Mouse (Mus musculus) testis, adult 2 months (tissue): Measurements from ENCODE around the gene Shroom3.

Experiments used
- CTCF ChIP-seq: fragments of 200-500 bp; IDR thresholded peaks from 2 replicates; pipeline ENCODE4 v1.5.1; 2012; ENCODE audit warnings: low read depth, mild to moderate bottlenecking, inconsistent platforms, low read length, moderate library complexity; ENCODE audit not compliant: control insufficient read depth, insufficient read depth, insufficient replicate concordance
- POLR2A ChIP-seq: fragments of 200-500 bp; IDR thresholded peaks from 2 replicates; pipeline ENCODE4 v1.6.1; 2012; ENCODE audit warnings: low read depth, mild to moderate bottlenecking, inconsistent platforms, low read length, moderate library complexity; ENCODE audit not compliant: control insufficient read depth

DNA sequence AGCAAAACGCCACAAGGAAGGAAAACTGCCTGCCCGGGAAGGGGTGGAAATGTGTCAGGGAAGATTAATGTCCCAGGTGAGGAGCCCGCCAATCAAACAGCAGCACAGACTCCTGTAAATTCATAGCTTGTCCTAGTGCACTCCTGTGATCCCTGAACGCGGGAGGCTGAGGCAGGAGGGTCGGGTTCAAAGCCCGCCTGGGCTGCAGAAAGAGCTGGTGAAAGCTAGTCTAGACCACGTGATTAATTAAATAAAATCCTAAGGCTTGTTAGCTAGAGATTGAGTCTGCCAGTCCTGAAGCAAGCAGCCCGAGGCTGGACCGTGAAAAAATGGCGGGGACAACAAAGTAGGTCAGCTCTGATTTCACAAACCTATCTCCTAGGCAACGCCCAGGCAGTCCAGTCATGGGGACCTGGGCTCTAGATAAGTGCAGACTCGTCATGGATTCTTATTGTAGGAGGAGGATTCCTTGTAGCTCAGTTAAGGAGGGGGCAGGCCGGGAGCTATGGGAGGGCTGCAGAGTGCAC lies 322.6 kb downstream of the Shroom3 start:
- no peak for TF ChIP-seq CTCF
- TF ChIP-seq POLR2A, result no peak
